Comparison of ENCODE assay signal across 30 mouse cellular contexts in genomic region chr11:110037795-110038194, GRCm38 (mm10). TPM values are rescaled to one million over a fixed set of nuclear protein-coding genes. Genes with fewer than 3 reads are reported as not detected.
DNase-seq lines count a peak whose midpoint lies in the region; ATAC-seq and TF ChIP-seq lines count a peak whose summit lies in the region.
"Had no signal": no experiment of that assay in that cellular context is flagged by ENCODE, and none has a peak within 500 bp of the region (broad histone marks: within the 10 kb centered on the region; RNA-seq: fewer than 3 reads in every experiment).

No protein-coding gene starts in this region.

- no peak overlapping the region for H3K4me3 ChIP-seq in C2C12 (ENCODE audit: insufficient read depth, poor library complexity, severe bottlenecking)
- H3K4me3 ChIP-seq: embryonic facial prominence, embryonic 12.5 days; forebrain, embryonic 10.5 days; gastrocnemius, adult 2 months; hindbrain, embryonic 10.5 days; hindbrain, embryonic 15.5 days; layer of hippocampus, adult 2 months; left cerebral cortex, adult 2 months; limb, embryonic 12.5 days; lung, embryonic 15.5 days; midbrain, embryonic 13.5 days; neural tube, embryonic 15.5 days had no signal

- H3ac ChIP-seq in C2C12 (ENCODE audit: control insufficient read depth, insufficient read length, low read depth), result no peak overlapping the region

- H3K79me2 ChIP-seq in C2C12 (ENCODE audit: control insufficient read depth, insufficient read depth), result no peaks in the 10 kb centered on the region

- no peaks in the 10 kb centered on the region for H3K36me3 ChIP-seq in C2C12 (ENCODE audit: control insufficient read depth, insufficient read depth)
- H3K36me3 ChIP-seq: embryonic facial prominence, embryonic 12.5 days; forebrain, embryonic 10.5 days; hindbrain, embryonic 10.5 days; hindbrain, embryonic 15.5 days; limb, embryonic 12.5 days; lung, embryonic 15.5 days; midbrain, embryonic 13.5 days; neural tube, embryonic 15.5 days had no signal

- intact Hi-C loops in gastrocnemius, postnatal 36 days (cut with DNase I), result no loop called here

- H3K27me3 ChIP-seq in C2C12 (ENCODE audit: control insufficient read depth, insufficient read depth, insufficient read length), result no peaks in the 10 kb centered on the region
- H3K27me3 ChIP-seq: CH12.LX; embryonic facial prominence, embryonic 12.5 days; hindbrain, embryonic 15.5 days; limb, embryonic 12.5 days; lung, embryonic 15.5 days; midbrain, embryonic 13.5 days; neural tube, embryonic 15.5 days; Patski had no signal

- DNase-seq in adrenal gland, postnatal 14 days, result peak; percentile 29
- DNase-seq in adrenal gland, postnatal 4 days (ENCODE audit: low spot score in 2 of 2), result no peak
- peak; percentile 4 for DNase-seq in adrenal gland, postnatal 25 days
- no peak for DNase-seq in gastrocnemius, postnatal 36 days
- DNase-seq in spleen, postnatal 36 days (ENCODE audit: low spot score in 2 of 2), result no peak
- DNase-seq: cerebellum, adult 2 months; cerebellum, postnatal 25 days; gastrocnemius, adult 2 months; heart, postnatal 14 days; kidney, adult 18-20 months; kidney, postnatal 36 days; right cerebral cortex, postnatal 25 days; thymus, postnatal 14 days had no signal

- TF ChIP-seq CTCF in C2C12 (IDR thresholded peaks at IDR 0.05; ENCODE audit: control insufficient read depth, insufficient read depth, insufficient read length), result no peak

- no peaks in the 10 kb centered on the region for H3K79me3 ChIP-seq in C2C12 (ENCODE audit: low read depth)

- peak; percentile 62 for ATAC-seq in megakaryocyte, adult 5-6 weeks (ENCODE audit: poor library complexity, severe bottlenecking)
- ATAC-seq in monocyte, adult 5-6 weeks (replicated peaks; ENCODE audit: insufficient number of reproducible peaks, low FRiP score, low TSS enrichment, poor library complexity, severe bottlenecking), result no peak
- ATAC-seq: forebrain, embryonic 16.5 days; midbrain, embryonic 13.5 days; Patski had no signal

TF ChIP-seq in C2C12, 6 proteins besides CTCF, POLR2A, EP300 and RAD21:
- TF ChIP-seq CEBPB (IDR thresholded peaks at IDR 0.05; ENCODE audit: low read depth), result peak; percentile 55
- no peak for TF ChIP-seq FOSL1 (IDR thresholded peaks at IDR 0.05; ENCODE audit: insufficient read depth, low read length, poor library complexity, severe bottlenecking)
- no peak for TF ChIP-seq MAX (IDR thresholded peaks at IDR 0.05)
- TF ChIP-seq MYOG (IDR thresholded peaks at IDR 0.05; ENCODE audit: control insufficient read depth, extremely low read depth, insufficient read length), result no peak
- no peak for TF ChIP-seq MYOD1 (IDR thresholded peaks at IDR 0.05; ENCODE audit: control insufficient read depth, insufficient read length, low read depth)
- TF ChIP-seq USF1 (IDR thresholded peaks at IDR 0.05; ENCODE audit: low read depth), result no peak

RNA-seq across cellular contexts. Expression of gene Abca8b, which starts 42.1 kb away (rescaled TPM):
- total RNA-seq in adrenal gland, postnatal 14 days (2021), result 6.8 and 10.5 TPM in 2 replicates
- total RNA-seq in adrenal gland, postnatal 4 days (2021), result 10 to 100 TPM in 1 of 2 experiments, 1 to 10 TPM in 1; 6.2 to 10.4 TPM
- 0.09 TPM for polyA plus RNA-seq in C2C12 (2012; fragmentation: generic; extraction: Trizol)
- 5.5 and 6.6 TPM in 2 replicates for total RNA-seq in adrenal gland, postnatal 25 days (2021)
- total RNA-seq in megakaryocyte, adult 5-6 weeks (2015), result 0.42 and 0.57 TPM in 2 replicates
- total RNA-seq in megakaryocyte, adult 5-6 weeks (2017), result 0.18 and 0.28 TPM in 2 replicates
- total RNA-seq in monocyte, adult 5-6 weeks (2017), result 0.19 to 0.48 TPM (median 0.32 TPM) in 3 replicates
- 10 to 100 TPM; 12.0 to 12.3 TPM for total RNA-seq in gastrocnemius, postnatal 36 days (2021)
- total RNA-seq: megakaryocyte-erythroid progenitor cell, adult 5-6 weeks had no signal

RNA-seq across cellular contexts. Expression of gene Abca8a, which starts 58.0 kb away (rescaled TPM):
- total RNA-seq in adrenal gland, postnatal 14 days (2021), result 27.8 and 36.5 TPM in 2 replicates
- 10 to 100 TPM; 32.6 to 34.8 TPM for total RNA-seq in adrenal gland, postnatal 4 days (2021)
- not detected for polyA plus RNA-seq in C2C12 (2012; fragmentation: generic; extraction: Trizol)
- 25.2 and 37.6 TPM in 2 replicates for total RNA-seq in adrenal gland, postnatal 25 days (2021)
- total RNA-seq in megakaryocyte, adult 5-6 weeks (2015), result 0.38 and 0.66 TPM in 2 replicates
- 0.04 and 0.15 TPM in 2 replicates for total RNA-seq in megakaryocyte, adult 5-6 weeks (2017)
- total RNA-seq in monocyte, adult 5-6 weeks (2017), result not detected in 3 replicates
- 10 to 100 TPM; 24.7 to 30.4 TPM for total RNA-seq in gastrocnemius, postnatal 36 days (2021)
- total RNA-seq: megakaryocyte-erythroid progenitor cell, adult 5-6 weeks had no signal
- polyA plus RNA-seq: forebrain, embryonic 10.5 days; hindbrain, embryonic 10.5 days had no signal

Comparison
In these comparisons a context has a peak if more than half of its experiments do, and no peak if none do; other contexts are left out.
1. DNase-seq: peak in adrenal gland, postnatal 14 days (single experiment) and adrenal gland, postnatal 25 days (single experiment); none in adrenal gland, postnatal 4 days (0 of 2), gastrocnemius, postnatal 36 days (0 of 2) and spleen, postnatal 36 days (0 of 2).
2. RNA of gene Abca8a, which starts 58.0 kb away (total RNA-seq): 25.2 to 37.6 TPM in adrenal gland, postnatal 25 days, 27.8 to 36.5 TPM in adrenal gland, postnatal 14 days, 32.6 to 34.8 TPM in adrenal gland, postnatal 4 days and 24.7 to 30.4 TPM in gastrocnemius, postnatal 36 days; 0.04 to 0.66 TPM in megakaryocyte, adult 5-6 weeks and not detected in monocyte, adult 5-6 weeks; every median in the first group is over 10 times any median in the second.